ENCODE assay signal across 7 mouse cellular contexts in the genomic region with DNA sequence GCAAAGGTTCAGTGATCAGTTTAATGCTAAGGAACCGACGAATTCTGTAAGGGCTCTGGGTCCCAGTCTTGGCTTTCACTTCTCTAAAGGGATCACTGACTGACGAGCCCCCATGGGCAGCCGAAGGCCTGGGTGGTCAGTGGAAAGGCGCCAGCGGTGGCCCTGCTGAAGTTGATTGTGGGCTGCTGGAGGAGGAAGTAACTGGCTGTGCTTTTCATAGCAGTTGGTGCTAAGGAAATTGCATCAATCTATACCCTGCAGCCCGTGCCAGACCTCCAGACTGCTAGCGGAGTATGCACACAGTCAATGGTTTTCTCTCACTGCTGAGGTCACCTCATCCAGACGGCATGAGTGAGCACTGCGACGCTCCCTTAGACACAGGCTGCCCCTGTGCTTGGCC. TPM values are rescaled to one million over a fixed set of nuclear protein-coding genes. Genes with fewer than 3 reads are reported as not detected.
DNase-seq lines count a peak whose midpoint lies in the region; ATAC-seq and TF ChIP-seq lines count a peak whose summit lies in the region.

No protein-coding gene starts in this region.

- no peak for TF ChIP-seq CTCF in hindbrain, postnatal 0 days (IDR thresholded peaks at IDR 0.05; ENCODE audit: low read depth)
- TF ChIP-seq CTCF in lung, postnatal 0 days (IDR thresholded peaks at IDR 0.05): no peak

- H3K4me1 ChIP-seq in forebrain, embryonic 12.5 days: peaks cover 26% of the 10 kb centered on the region
- H3K4me1 ChIP-seq in hindbrain, postnatal 0 days (ENCODE audit: insufficient read depth, low read length): peaks cover 4% of the 10 kb centered on the region; the same call in 1 of the 2 replicates
- no peaks in the 10 kb centered on the region for H3K4me1 ChIP-seq in lung, postnatal 0 days (ENCODE audit: insufficient read depth, low read depth, low read length)

- H3K4me2 ChIP-seq in forebrain, embryonic 12.5 days: peak overlapping the region; percentile 98; the same call in 1 of the 2 replicates
- peak overlapping the region; percentile 98 for H3K4me2 ChIP-seq in hindbrain, postnatal 0 days (ENCODE audit: low read depth, low read length)
- peak overlapping the region; percentile 89 for H3K4me2 ChIP-seq in lung, postnatal 0 days (replicated peaks; ENCODE audit: low read depth, low read length)

- peak; percentile 40 for DNase-seq in right cerebral cortex, adult 18-20 months
- no peak for DNase-seq in right cerebral cortex, postnatal 4 days
- no peak for DNase-seq in hindbrain, postnatal 0 days (ENCODE audit: low spot score)
- peak; percentile 55 for DNase-seq in lung, postnatal 0 days (ENCODE audit: low spot score)
- peak; percentile 55 for DNase-seq in right cerebral cortex, postnatal 25 days
- DNase-seq in testis, postnatal 14 days (ENCODE audit: low spot score): no peak

- H3K9ac ChIP-seq in forebrain, embryonic 12.5 days: no peak overlapping the region
- no peak overlapping the region for H3K9ac ChIP-seq in hindbrain, postnatal 0 days (replicated peaks; ENCODE audit: low read length)
- no peak overlapping the region for H3K9ac ChIP-seq in lung, postnatal 0 days (replicated peaks; ENCODE audit: low read depth)

- 54% methylated on average over 11 of the region's 11 CpGs for WGBS in forebrain, embryonic 12.5 days
- whole genome bisulfite sequencing in hindbrain, postnatal 0 days: 36% methylated on average over 11 of the region's 11 CpGs
- WGBS in lung, postnatal 0 days: 30% methylated on average over 11 of the region's 11 CpGs

- no peak overlapping the region for H3K4me3 ChIP-seq in forebrain, embryonic 12.5 days (replicated peaks)
- H3K4me3 ChIP-seq in hindbrain, postnatal 0 days (ENCODE audit: low read length): peak overlapping the region; percentile 54
- H3K4me3 ChIP-seq in lung, postnatal 0 days (ENCODE audit: low read depth, low read length): peak overlapping the region; percentile 56; the same call in 1 of the 2 replicates

- TF ChIP-seq EP300 in lung, postnatal 0 days (IDR thresholded peaks at IDR 0.05): no peak

- no peaks in the 10 kb centered on the region for H3K9me3 ChIP-seq in forebrain, embryonic 12.5 days
- H3K9me3 ChIP-seq in hindbrain, postnatal 0 days (ENCODE audit: low read length): no peaks in the 10 kb centered on the region
- H3K9me3 ChIP-seq in lung, postnatal 0 days (ENCODE audit: low read length): no peaks in the 10 kb centered on the region

- peaks cover 52% of the 10 kb centered on the region for H3K27me3 ChIP-seq in forebrain, embryonic 12.5 days
- H3K27me3 ChIP-seq in hindbrain, postnatal 0 days (ENCODE audit: insufficient read depth, low read length): no peaks in the 10 kb centered on the region; the same call in 1 of the 2 replicates
- H3K27me3 ChIP-seq in lung, postnatal 0 days (replicated peaks; ENCODE audit: insufficient read depth, low read length): 0 out of 2 replicates have a peak, but pooled peaks cover 6% of the 10 kb centered on the region

- H3K27ac ChIP-seq in forebrain, embryonic 12.5 days: no peak overlapping the region
- no peak overlapping the region for H3K27ac ChIP-seq in hindbrain, postnatal 0 days
- 0 out of 2 replicates have a peak overlapping the region, but pooled peaks have one; percentile 27 for H3K27ac ChIP-seq in lung, postnatal 0 days (ENCODE audit: low read length)

- ATAC-seq in forebrain, embryonic 12.5 days (ENCODE audit: low FRiP score): no peak
- ATAC-seq in hindbrain, postnatal 0 days: peak; percentile 33; the same call in 1 of the 2 replicates
- peak; percentile 55 for ATAC-seq in lung, postnatal 0 days

- H3K36me3 ChIP-seq in forebrain, embryonic 12.5 days (replicated peaks): no peaks in the 10 kb centered on the region
- H3K36me3 ChIP-seq in hindbrain, postnatal 0 days (ENCODE audit: insufficient read depth, low read length): no peaks in the 10 kb centered on the region
- no peaks in the 10 kb centered on the region for H3K36me3 ChIP-seq in lung, postnatal 0 days (ENCODE audit: insufficient read depth, low read length)

RNA-seq across cellular contexts. Expression of a gene that starts 1.3 kb away (rescaled TPM):
- 8.5 and 9.6 TPM in 2 replicates for polyA plus RNA-seq in forebrain, embryonic 12.5 days (2016; fragmentation: Nextera tagmentation; extraction: Ambion mirVana)
- 17.3 and 25.7 TPM in 2 replicates for total RNA-seq in hindbrain, postnatal 0 days (2014; rRNA removed)
- polyA plus RNA-seq in hindbrain, postnatal 0 days (2015; fragmentation: Nextera tagmentation; extraction: Ambion mirVana): 12.4 and 12.7 TPM in 2 replicates
- polyA plus RNA-seq in lung, postnatal 0 days (2015; fragmentation: Nextera tagmentation; extraction: Ambion mirVana): 12.8 and 14.4 TPM in 2 replicates

RNA-seq across cellular contexts. Expression of a gene that starts 4.5 kb away (rescaled TPM):
- not detected in 2 replicates for polyA plus RNA-seq in forebrain, embryonic 12.5 days (2016; fragmentation: Nextera tagmentation; extraction: Ambion mirVana)
- not detected in 2 replicates for total RNA-seq in hindbrain, postnatal 0 days (2014; rRNA removed)
- not detected in 2 replicates for polyA plus RNA-seq in hindbrain, postnatal 0 days (2015; fragmentation: Nextera tagmentation; extraction: Ambion mirVana)
- not detected in 2 replicates for polyA plus RNA-seq in lung, postnatal 0 days (2015; fragmentation: Nextera tagmentation; extraction: Ambion mirVana)

RNA-seq across cellular contexts. Expression of a gene that starts 30.8 kb away (rescaled TPM):
- polyA plus RNA-seq in forebrain, embryonic 12.5 days (2016; fragmentation: Nextera tagmentation; extraction: Ambion mirVana): 101 and 102 TPM in 2 replicates
- total RNA-seq in hindbrain, postnatal 0 days (2014; rRNA removed): 93.0 and 100 TPM in 2 replicates
- 86.3 and 86.8 TPM in 2 replicates for polyA plus RNA-seq in hindbrain, postnatal 0 days (2015; fragmentation: Nextera tagmentation; extraction: Ambion mirVana)
- polyA plus RNA-seq in lung, postnatal 0 days (2015; fragmentation: Nextera tagmentation; extraction: Ambion mirVana): 51.8 and 54.3 TPM in 2 replicates

Comparison
In these comparisons a context has a peak if more than half of its experiments do, and no peak if none do; other contexts are left out.
1. DNase-seq: peak in right cerebral cortex, adult 18-20 months (single experiment), lung, postnatal 0 days (single experiment) and right cerebral cortex, postnatal 25 days (single experiment); none in right cerebral cortex, postnatal 4 days (single experiment), hindbrain, postnatal 0 days (single experiment) and testis, postnatal 14 days (single experiment).
2. Peak in every context shown above with its lines, with median percentiles within 50 percentile points of each other: H3K4me2 ChIP-seq.